Mouse (Mus musculus): ENCODE results near the gene 4931422A03Rik.

Gene 4931422A03Rik

DNA sequence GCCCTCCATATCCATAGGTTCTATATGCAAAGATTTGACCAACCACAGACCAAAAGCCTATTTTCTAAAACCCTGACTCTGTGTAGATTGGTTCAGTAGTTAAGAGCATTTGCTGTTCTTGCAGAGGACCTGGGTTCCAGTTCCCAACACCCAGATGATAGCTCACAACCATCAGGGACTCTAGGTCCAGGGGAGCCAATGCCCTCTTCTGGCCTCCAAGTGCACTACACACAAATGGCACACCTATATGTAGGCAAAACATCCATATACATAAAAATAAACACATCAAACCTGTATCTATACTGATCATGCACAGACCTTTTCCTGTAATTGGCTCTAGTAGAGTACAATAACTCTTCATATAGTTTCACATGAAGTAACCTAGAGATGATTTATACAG lies 36.9 kb downstream of the 4931422A03Rik start:
- no peak for TF ChIP-seq GATA4 (IDR thresholded peaks at IDR 0.05; ENCODE audit: insufficient replicate concordance, low read length)

DNA sequence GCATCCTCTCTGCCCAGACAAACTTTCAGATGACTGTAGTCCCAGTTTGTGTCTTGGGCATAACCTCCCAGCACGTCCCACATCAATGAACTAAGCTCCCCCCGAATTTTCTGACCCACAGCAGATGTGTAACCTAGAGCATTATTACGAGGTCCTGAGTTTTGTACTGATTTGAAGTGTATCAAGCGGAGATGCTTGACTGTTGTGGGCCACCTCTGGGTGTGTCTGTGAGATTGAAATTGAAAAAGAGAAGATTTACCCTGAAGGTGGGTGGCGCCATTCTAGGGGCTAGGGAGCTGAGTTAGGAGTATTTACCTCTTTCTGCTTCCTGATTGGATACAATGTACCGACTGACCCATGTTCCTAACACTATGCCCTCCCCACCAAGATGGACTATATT lies 38.4 kb downstream of the 4931422A03Rik start:
- no peak for TF ChIP-seq GATA4 (IDR thresholded peaks at IDR 0.05; ENCODE audit: insufficient replicate concordance, low read length)

DNA sequence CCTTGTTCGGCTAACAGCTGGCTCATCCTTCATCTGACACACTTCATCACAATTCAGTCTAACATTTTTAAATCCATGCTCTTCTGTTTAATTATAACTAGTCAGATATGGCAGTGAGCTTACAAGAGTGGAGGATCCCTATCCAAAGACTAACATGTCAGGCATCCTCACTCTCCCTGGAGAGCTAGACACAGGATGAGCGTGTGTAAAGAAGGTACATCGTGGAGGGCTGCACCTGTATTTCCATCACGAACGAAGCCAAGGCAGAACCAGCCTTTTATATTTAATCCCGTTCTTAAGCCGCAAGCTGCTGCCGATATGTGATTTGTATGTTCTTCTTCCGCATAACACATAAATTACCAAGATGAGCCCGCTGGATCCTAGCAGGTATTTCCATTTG lies 45.0 kb downstream of the 4931422A03Rik start:
- no peak for TF ChIP-seq GATA4 (IDR thresholded peaks at IDR 0.05; ENCODE audit: insufficient replicate concordance, low read length)

DNA sequence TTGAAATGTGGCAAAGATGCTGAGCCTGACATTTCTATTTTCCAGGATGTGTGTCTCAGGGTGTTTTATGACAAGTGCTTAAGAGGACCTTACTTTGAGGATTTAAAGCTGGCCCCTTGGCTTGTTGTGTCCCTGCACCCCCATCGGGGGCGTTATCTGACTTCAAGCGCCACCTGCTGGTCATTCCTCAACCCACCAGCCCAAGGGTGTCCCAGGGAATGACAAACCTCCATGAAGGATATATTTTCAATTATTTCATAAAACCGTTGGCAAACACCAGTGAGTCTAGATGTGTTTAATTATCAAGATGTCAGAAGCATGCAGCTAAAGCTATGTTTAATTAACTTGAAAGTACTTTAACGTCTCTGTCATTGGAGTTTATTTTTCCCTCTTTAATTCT lies 45.9 kb downstream of the 4931422A03Rik start:
- TF ChIP-seq GATA4 (IDR thresholded peaks at IDR 0.05; ENCODE audit: insufficient replicate concordance, low read length), result no peak

DNA sequence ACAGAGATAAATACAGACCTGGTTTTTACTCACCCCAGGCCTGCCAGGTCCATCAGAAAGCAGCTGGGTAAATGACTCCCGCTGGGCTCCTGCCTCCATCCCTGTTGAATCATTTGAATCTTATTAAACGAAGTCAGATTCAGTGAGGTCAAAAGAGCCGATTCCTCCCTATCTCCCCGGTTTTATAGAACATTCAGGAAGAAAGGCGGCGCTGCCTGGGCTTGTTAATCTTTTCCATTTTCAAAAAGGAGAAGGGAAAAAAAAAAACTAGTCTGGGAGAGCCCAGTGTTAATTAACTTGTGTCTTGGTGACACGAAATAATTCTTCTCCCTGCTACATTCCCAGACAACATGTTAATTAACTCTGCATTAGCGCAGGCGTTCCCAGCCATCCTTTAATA lies 50.4 kb downstream of the 4931422A03Rik start:
- no peak for TF ChIP-seq GATA4 (IDR thresholded peaks at IDR 0.05; ENCODE audit: insufficient replicate concordance, low read length)

DNA sequence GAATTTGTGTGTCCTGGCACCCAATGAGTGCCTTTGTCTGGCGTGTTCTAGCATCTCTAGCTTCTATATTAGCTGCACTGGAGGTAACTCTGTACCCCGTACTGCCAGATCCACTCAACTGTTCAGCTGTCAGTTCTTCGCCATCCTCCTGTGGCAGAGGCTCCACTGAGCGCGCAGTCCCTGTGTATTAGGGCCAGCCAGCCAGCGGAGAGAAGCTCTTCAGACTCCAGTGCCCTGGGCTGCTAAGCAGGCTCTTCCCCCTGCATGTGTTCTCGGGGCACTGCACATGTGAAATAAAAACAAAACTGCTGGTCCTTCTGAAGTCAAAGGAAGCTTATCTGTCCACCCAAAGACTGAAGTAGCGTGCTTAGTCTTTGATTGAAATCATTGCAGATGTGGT lies 50.9 kb downstream of the 4931422A03Rik start:
- TF ChIP-seq GATA4 (IDR thresholded peaks at IDR 0.05; ENCODE audit: insufficient replicate concordance, low read length), result no peak

DNA sequence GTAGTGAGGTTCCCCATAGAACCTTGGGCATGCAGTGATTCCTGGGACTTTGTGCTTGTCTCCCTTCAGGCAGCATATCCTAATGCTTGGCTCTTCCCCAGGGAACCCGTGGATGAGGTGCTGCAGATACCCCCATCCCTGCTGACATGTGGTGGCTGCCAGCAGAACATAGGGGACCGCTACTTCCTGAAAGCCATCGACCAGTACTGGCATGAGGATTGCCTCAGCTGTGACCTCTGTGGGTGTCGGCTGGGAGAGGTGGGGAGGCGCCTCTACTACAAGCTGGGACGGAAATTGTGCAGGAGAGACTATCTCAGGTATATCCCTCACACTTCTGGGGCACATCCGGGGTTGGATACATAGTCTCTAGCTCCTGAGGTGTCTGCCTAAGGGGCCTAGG lies 52.3 kb downstream of the 4931422A03Rik start:
- TF ChIP-seq GATA4 (IDR thresholded peaks at IDR 0.05; ENCODE audit: insufficient replicate concordance, low read length), result no peak

DNA sequence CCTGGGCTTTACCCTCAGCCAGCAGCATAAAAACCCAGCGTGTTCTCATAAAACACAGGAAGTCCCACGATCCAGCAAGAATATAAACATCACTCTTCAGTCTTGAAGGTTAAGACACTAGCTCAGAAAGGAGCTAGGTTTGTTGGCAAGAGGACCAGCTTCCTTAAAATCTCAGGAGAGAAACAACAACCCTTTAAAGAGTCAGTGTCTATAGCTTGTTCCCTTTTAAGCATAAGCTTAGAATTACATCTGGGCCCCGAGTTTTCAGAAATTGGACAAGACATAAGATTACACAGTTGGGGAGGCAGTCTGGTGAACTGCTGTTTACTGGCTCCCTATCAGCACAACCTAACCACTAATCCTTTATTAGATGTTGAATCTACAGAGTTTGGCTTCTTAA lies 56.3 kb downstream of the 4931422A03Rik start:
- TF ChIP-seq GATA4 (IDR thresholded peaks at IDR 0.05; ENCODE audit: insufficient replicate concordance, low read length), result no peak

DNA sequence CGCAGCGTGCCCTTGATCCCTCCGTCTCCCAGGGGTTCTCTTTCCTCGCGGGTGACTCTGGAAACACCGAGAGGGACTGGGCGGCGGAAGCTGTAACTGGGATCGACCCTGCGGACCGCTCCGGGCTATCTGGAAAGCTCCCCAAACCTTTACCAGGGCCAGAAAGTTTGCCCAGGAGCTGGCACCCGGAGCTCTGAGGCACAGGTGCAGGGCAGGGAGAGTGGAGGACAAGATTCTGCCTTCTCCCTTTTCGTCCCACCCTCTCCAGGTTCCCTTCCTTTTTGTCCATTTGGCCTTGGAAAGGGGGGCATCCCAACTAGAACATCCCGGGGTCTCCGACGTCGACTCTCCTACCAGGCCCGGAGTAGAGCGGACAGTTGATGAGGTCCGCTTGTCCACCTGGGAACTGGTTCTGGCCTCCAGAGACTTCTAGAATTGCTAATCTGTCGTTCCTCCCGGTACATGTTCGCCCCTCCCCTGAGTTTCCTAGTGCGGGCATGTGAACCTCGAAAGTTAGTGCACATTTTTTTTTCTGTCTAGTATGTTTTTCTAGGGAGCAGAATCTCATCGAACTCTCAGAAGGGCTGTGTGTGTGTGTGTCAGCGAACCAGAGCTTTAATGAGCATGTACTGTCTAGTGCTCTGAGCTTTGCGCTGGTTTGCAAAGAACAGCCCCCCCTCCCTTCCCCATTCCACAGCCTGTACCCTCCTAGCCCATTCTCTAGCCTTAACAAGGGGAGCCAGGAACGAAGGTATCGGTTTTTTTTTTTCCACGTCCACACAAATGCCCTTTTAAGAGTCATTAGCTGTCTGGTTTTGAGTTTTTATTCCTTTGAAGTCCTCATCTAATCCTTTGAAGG lies 57.1 kb downstream of the 4931422A03Rik start:
- no peak for TF ChIP-seq GATA4 (IDR thresholded peaks at IDR 0.05; ENCODE audit: insufficient replicate concordance, low read length)

DNA sequence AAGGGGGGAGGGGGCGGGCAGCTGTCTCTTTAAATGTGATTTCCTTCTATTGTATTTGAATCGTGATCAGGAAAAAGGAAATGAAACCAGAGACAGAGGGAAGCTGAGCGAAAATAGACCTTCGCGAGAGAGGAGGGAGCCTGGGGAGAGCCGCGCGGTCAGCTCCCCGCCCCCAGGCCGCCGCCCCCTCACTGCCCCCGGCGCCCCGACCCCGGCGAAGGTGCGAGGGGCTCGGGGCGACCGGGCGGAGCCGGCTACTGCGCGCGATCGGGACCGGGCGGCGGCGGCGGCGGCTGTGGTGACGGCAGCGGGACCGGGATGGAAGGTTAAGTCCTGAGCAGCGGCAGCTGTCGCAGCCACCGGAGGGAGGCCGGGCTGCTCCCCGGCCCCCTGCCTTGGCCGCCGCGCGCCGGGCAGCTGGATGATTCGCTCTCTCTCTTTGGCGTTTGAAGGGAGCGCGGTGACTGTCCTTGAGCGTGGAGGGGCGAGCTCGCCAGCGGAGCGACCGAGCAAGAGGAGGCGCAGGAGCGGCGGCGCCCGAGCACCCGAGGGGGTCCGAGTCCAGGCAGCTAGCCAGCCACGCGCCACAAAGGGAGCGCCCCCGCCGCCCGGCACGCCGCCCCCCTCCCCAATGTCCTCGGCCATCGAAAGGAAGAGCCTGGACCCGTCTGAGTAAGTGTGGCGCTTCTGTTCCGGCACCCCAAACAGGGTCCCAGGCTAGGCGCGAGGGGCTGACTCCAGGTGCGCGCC lies 57.9 kb downstream of the 4931422A03Rik start:
- TF ChIP-seq GATA4 (IDR thresholded peaks at IDR 0.05; ENCODE audit: insufficient replicate concordance, low read length), result no peak

DNA sequence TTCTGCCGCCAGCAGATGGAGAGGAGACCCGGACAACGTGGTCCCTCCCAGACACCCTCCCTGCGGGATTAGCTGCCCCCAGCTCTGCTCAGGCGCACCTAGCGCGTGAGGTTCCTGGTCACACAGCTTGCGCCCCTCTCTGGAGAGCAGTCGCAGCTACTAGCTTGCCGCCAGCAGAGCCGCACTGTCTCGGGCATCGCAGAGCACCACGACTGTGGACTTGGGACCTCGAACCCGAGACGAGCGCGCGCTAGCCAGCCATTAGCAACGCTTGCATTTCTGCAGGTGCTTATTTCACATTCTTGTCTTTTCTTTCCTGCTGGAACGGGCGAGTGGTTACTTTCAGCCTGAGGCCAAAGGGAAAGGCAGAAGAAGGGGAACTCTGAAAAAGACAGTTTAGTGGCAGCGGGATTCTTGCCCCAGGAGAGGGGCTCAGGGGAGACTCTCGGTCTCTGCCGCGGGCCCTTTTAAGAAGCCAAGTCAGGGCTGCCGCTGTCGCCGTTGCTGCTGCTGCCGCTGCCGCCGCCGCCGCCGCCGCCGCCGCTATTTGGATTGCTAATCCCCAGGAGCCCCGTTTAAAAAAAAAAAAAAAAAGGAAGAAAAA lies 58.6 kb downstream of the 4931422A03Rik start:
- TF ChIP-seq GATA4 (IDR thresholded peaks at IDR 0.05; ENCODE audit: insufficient replicate concordance, low read length), result no peak

DNA sequence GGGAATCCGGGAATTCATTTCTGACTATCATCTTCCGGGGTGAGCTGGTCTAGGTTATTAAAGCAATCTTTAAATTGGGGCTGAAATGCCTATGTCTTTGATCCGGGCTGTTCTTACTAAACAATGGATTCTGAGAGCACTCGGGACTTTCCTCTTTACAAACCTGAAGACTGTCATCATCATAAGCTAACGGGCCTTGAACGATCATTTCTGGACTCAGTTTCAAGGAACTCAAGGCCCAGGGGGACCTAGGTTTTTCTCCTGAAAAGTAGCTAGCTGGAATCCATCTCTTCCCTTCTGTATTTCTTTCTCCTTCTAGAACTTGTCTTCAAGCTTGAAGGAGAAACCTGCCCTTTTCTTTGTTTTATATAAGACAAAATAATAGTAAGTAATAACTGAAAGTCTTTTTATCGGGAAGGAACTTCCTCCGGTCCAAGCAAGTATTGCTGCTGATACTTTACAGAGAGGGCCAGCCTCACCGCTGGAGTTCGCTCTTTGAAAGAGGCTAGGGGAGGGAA lies 59.2 kb downstream of the 4931422A03Rik start:
- TF ChIP-seq GATA4 (IDR thresholded peaks at IDR 0.05; ENCODE audit: insufficient replicate concordance, low read length), result no peak

DNA sequence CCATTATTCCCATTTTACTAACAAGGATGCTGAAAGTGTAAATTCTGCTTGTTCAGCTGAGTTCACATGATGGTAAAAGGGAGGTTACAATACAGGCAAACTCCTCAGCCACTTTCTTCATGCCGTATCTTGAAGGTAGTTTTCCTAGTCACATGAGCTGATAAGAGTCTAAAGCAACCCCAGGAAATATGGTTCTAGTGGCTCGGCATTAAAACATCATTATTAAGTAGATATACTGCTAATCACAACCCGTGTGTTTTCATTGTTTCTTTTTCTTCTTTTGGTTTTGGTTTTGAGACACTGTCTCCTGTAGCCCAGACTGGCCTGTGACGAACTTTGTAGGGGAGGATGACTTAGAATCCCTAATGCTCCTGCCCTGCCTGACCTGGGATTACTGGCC lies 60.0 kb downstream of the 4931422A03Rik start:
- TF ChIP-seq GATA4 (IDR thresholded peaks at IDR 0.05; ENCODE audit: insufficient replicate concordance, low read length), result no peak

DNA sequence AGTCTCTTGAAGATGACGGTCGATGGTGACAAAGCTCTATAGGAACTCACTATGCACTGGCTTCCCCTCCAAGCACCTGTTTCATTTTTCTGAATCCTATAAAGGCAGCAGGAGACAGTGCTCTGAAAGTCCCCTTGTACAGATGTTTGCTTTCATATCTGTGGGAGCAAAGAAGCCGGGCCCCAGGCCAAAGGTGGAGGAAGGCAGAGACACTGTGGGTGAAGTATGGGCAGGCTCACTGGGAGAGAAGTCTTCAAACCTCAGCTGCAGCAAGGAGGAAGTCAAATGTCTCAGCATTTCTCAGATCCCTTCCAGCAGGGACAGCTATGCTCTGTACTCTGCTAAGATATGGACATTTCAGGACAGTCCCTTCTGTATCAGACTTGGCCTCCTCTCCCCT lies 62.8 kb downstream of the 4931422A03Rik start:
- TF ChIP-seq GATA4 (IDR thresholded peaks at IDR 0.05; ENCODE audit: insufficient replicate concordance, low read length), result no peak

DNA sequence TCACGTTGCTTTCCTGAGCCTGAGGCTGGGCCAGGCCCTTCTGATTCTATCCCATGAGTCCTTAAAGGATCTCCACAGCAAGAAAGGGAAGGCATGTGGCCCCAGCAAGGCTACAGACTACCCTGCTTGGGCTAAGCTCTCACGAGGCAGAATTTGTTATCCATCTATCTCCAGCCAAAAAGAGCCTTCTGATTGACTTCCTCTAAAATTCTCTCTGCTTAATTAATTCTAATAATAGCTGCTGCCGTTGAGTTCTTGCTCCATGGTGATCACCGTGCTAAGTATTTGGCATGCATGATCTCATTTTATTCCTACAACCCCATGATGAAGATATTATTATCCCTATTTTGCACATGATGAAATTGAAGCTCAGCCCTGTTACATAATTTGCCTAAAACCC lies 65.8 kb downstream of the 4931422A03Rik start:
- no peak for TF ChIP-seq GATA4 (IDR thresholded peaks at IDR 0.05; ENCODE audit: insufficient replicate concordance, low read length)

DNA sequence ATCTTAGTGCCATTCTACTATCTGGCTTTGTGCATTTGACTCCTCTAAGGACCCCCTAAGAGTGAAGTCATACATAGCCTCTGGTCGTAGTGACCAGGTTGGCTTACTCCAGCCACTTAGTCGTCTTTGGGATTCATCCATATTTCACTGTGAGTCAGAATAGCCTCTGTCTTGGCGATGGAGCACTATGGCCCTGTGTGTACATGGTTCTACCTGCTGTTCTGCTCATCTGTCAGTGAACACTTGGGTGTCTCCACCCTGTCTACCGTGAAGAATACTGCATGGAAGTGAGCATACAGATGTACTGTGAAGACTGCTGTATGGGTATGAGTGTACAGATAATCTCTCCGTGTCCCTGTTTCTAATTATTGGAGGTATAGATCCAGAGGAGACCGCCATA lies 68.6 kb downstream of the 4931422A03Rik start:
- no peak for TF ChIP-seq GATA4 (IDR thresholded peaks at IDR 0.05; ENCODE audit: insufficient replicate concordance, low read length)
